Mouse (Mus musculus): ENCODE data around the gene Snapc4.

The Snapc4 gene

DNA sequence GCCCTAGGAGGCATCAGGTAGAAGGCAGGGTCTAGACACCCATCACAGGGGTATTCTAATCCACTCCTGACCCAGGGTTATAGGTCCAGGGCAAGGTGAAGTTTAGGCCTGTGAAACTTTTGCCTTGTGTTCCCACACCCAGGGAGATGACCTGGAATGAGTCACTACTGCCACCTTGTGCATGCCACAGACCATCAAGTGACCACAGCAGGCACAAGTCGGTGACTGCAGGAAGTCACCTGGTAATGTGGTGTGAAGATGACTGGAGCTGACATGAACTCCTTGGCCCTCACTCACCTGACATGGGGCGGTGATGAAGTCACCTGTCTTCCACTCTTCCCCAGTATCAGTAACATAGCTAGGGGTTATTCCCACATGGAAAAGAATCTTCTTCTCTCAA, 67.6 kb downstream of the Snapc4 start:
- DNase-seq: no peak
